Mouse (Mus musculus): ENCODE data around the gene Gna11. TPM values are rescaled to one million over a fixed set of nuclear protein-coding genes. Genes with fewer than 3 reads are reported as not detected.

Gna11 gene
- 6.3 and 7.7 TPM in 2 replicates for total RNA-seq (2023)

GRCm38 (mm10) chr10:81545161-81545747, at the start of gene Gna11:
Gene Gna11, minus strand, starts transcription at chr10:81545190.

GRCm38 (mm10) chr10:81574081-81575056, 29.4 kb upstream of the Gna11 start, which contains the start of gene Tle2:
Gene Tle2, plus strand, starts transcription at chr10:81574561.

GRCm38 (mm10) chr10:81559163-81559626, 14.2 kb upstream of the Gna11 start, which contains the start of gene Aes:
Gene Aes, plus strand, starts transcription at chr10:81559488.

GRCm38 (mm10) chr10:81524051-81524605, 20.9 kb downstream of the Gna11 start, which contains the start of gene Gna15:
Gene Gna15, minus strand, starts transcription at chr10:81524225.

GRCm38 (mm10) chr10:81500032-81500431, 45.0 kb downstream of the Gna11 start, which contains the start of gene S1pr4:
Gene S1pr4, minus strand, starts transcription at chr10:81500132.

GRCm38 (mm10) chr10:81496264-81496901, 48.6 kb downstream of the Gna11 start, which contains the start of gene Ncln:
Gene Ncln, minus strand, starts transcription at chr10:81496392.

GRCm38 (mm10) chr10:81482533-81482889, 62.5 kb downstream of the Gna11 start, which contains the start of gene Celf5:
Gene Celf5, minus strand, starts transcription at chr10:81482709.

Other genes with a start within 250 kb of the Gna11 start
- 26.4 and 33.1 TPM in 2 replicates for gene Cactin, start 224.1 kb downstream of the Gna11 start, total RNA-seq (2023)
- gene Tbxa2r, start 216.5 kb downstream of the Gna11 start, total RNA-seq (2023): 0.47 TPM in 1 of 2 replicates, not detected in the other
- not detected in 2 replicates for gene Gipc3, start 201.9 kb downstream of the Gna11 start, total RNA-seq (2023)
- 38.3 and 47.1 TPM in 2 replicates for gene Hmg20b, start 194.7 kb downstream of the Gna11 start, total RNA-seq (2023)
- gene Mfsd12, start 187.7 kb downstream of the Gna11 start, total RNA-seq (2023): 26.6 and 28.7 TPM in 2 replicates
- 6.0 and 7.1 TPM in 2 replicates for gene 4930404N11Rik, start 179.4 kb downstream of the Gna11 start, total RNA-seq (2023)
- gene Fzr1, start 166.7 kb downstream of the Gna11 start, total RNA-seq (2023): 50.3 and 54.1 TPM in 2 replicates
- gene Dohh, start 160.8 kb downstream of the Gna11 start, total RNA-seq (2023): 22.1 and 26.0 TPM in 2 replicates
- 2.0 and 2.2 TPM in 2 replicates for gene Gm48551, start 160.7 kb downstream of the Gna11 start, total RNA-seq (2023)
- gene Gm48552, start 156.2 kb downstream of the Gna11 start, total RNA-seq (2023): 0.91 TPM in 1 of 2 replicates, not detected in the other
- gene Smim24, start 152.1 kb downstream of the Gna11 start, total RNA-seq (2023): 5.1 and 6.8 TPM in 2 replicates
- 60.2 and 61.9 TPM in 2 replicates for gene Nfic, start 89.6 kb downstream of the Gna11 start, total RNA-seq (2023)
- not detected in 2 replicates for gene Celf5, start 62.5 kb downstream of the Gna11 start, total RNA-seq (2023)
- gene Ncln, start 48.8 kb downstream of the Gna11 start, total RNA-seq (2023): 94.5 and 145 TPM in 2 replicates
- 74.1 and 98.5 TPM in 2 replicates for gene S1pr4, start 45.1 kb downstream of the Gna11 start, total RNA-seq (2023)
- 27.7 and 31.6 TPM in 2 replicates for gene Gna15, start 21.0 kb downstream of the Gna11 start, total RNA-seq (2023)
- 259 and 315 TPM in 2 replicates for gene Aes, start 14.3 kb upstream of the Gna11 start, total RNA-seq (2023)
- gene Tle2, start 29.4 kb upstream of the Gna11 start, total RNA-seq (2023): 0.95 and 1.5 TPM in 2 replicates
- 2.5 and 3.8 TPM in 2 replicates for gene Tle6, start 55.9 kb upstream of the Gna11 start, total RNA-seq (2023)
- gene BC025920, start 61.1 kb upstream of the Gna11 start, total RNA-seq (2023): 0.69 and 0.82 TPM in 2 replicates
- 9.8 and 10.9 TPM in 2 replicates for gene Sirt6, start 82.6 kb upstream of the Gna11 start, total RNA-seq (2023)
- 0.25 and 0.52 TPM in 2 replicates for gene Ankrd24, start 83.3 kb upstream of the Gna11 start, total RNA-seq (2023)
- 0.35 TPM in 1 of 2 replicates, not detected in the other for gene Gm10778, start 103.9 kb upstream of the Gna11 start, total RNA-seq (2023)
- gene Zfp433, start 159.6 kb upstream of the Gna11 start, total RNA-seq (2023): 1.5 and 5.1 TPM in 2 replicates
- not detected in 2 replicates for gene Gm3055, start 226.0 kb upstream of the Gna11 start, total RNA-seq (2023)

Data from neutrophil, adult 65 days (primary cell).